Mouse (Mus musculus) MEL (cell line): ENCODE data around the gene Pik3c2b. TPM values are rescaled to one million over a fixed set of nuclear protein-coding genes. Genes with fewer than 3 reads are reported as not detected.

Experiments used
- DNase-seq: peaks from one replicate; pipeline ENCODE4 v3.0.0; 2011; ENCODE audit warnings: low read depth, low spot score
- H3K27ac ChIP-seq: 2 replicates; pipeline ENCODE4 v1.5.1; 2012; ENCODE audit warnings: low read depth, mild to moderate bottlenecking, control low read depth, low read length, moderate library complexity; ENCODE audit not compliant: control insufficient read depth
- H3K27me3 ChIP-seq, 2 experiments: fragments of 150-350 bp in 1 of 2; sonication (generic) in 1 of 2; 2 replicates each; pipeline ENCODE4 v1.6.1; 2012; ENCODE audit warnings: low read length in 2 of 2, mild to moderate bottlenecking in 2 of 2, improper control_type of control experiment in 1 of 2, moderate library complexity in 1 of 2; ENCODE audit not compliant: insufficient read depth in 2 of 2, control insufficient read depth in 1 of 2
- H3K36me3 ChIP-seq, 2 experiments: 2 replicates each; pipeline ENCODE4 v1.6.1; 2012 to 2014; ENCODE audit warnings: low read length in 2 of 2, improper control_type of control experiment in 1 of 2, inconsistent platforms in 1 of 2, mild to moderate bottlenecking in 1 of 2; ENCODE audit not compliant: insufficient read depth in 2 of 2, control insufficient read depth in 1 of 2
- H3K4me1 ChIP-seq, 2 experiments: fragments of 150-350 bp in 1 of 2; sonication (generic) in 1 of 2; 2 replicates each; pipeline ENCODE4 v1.6.1; 2012; ENCODE audit warnings: low read length in 2 of 2, improper control_type of control experiment in 1 of 2, mild to moderate bottlenecking in 1 of 2; ENCODE audit not compliant: insufficient read depth in 2 of 2, control insufficient read depth in 1 of 2
- H3K4me3 ChIP-seq, 2 experiments: fragments of 150-350 bp in 1 of 2; sonication (generic) in 1 of 2; 2 replicates each; pipeline ENCODE4 v1.5.1; 2012; ENCODE audit warnings: low read depth in 2 of 2, low read length in 2 of 2, mild to moderate bottlenecking in 2 of 2, moderate library complexity in 2 of 2, control low read depth in 1 of 2, improper control_type of control experiment in 1 of 2; ENCODE audit not compliant: control insufficient read depth in 1 of 2, insufficient read depth in 1 of 2
- H3K79me2 ChIP-seq: 2 replicates; pipeline ENCODE4 v1.6.1; 2012; ENCODE audit warnings: mild to moderate bottlenecking, low read length, moderate library complexity; ENCODE audit not compliant: control insufficient read depth, poor library complexity, insufficient read depth
- H3K9ac ChIP-seq: 2 replicates; pipeline ENCODE4 v1.6.1; 2012; ENCODE audit warnings: low read depth, mild to moderate bottlenecking, control low read depth, low read length, moderate library complexity; ENCODE audit not compliant: control insufficient read depth, poor library complexity, severe bottlenecking
- H3K9me3 ChIP-seq: fragments of 150-350 bp; sonication (generic); replicated peaks from 2 replicates; pipeline ENCODE4 v1.6.1; 2012; ENCODE audit warnings: mild to moderate bottlenecking, low read length, improper control_type of control experiment, moderate library complexity; ENCODE audit not compliant: insufficient read depth
- BHLHE40 ChIP-seq: IDR thresholded peaks from 2 replicates; pipeline ENCODE4 v1.6.1; 2012; ENCODE audit warnings: low read depth, mild to moderate bottlenecking, inconsistent platforms, low read length, improper control_type of control experiment, borderline replicate concordance
- CHD1 ChIP-seq: IDR thresholded peaks from 2 replicates; pipeline ENCODE4 v1.6.1; 2012; ENCODE audit warnings: low read depth, mild to moderate bottlenecking, inconsistent platforms, low read length, improper control_type of control experiment
- CTCF ChIP-seq, 3 experiments: IDR thresholded peaks in 2 of 3; conservative IDR thresholded peaks in 1 of 3; 2 replicates each; pipeline ENCODE4 v1.5.1; 2011 to 2012; ENCODE audit warnings: low read length in 3 of 3, low read depth in 2 of 3, mild to moderate bottlenecking in 2 of 3, improper control_type of control experiment in 1 of 3, inconsistent platforms in 1 of 3, mixed read lengths in 1 of 3, moderate library complexity in 1 of 3; ENCODE audit not compliant: control insufficient read depth in 1 of 3, insufficient read depth in 1 of 3, poor library complexity in 1 of 3, severe bottlenecking in 1 of 3
- ELF1 ChIP-seq: IDR thresholded peaks from 2 replicates; pipeline ENCODE4 v1.6.1; 2014; ENCODE audit warnings: low read depth, mild to moderate bottlenecking, inconsistent platforms, low read length, improper control_type of control experiment, moderate library complexity
- EP300 ChIP-seq, 2 experiments: IDR thresholded peaks; 2 replicates each; pipeline ENCODE4 v1.6.1; 2011; ENCODE audit warnings: improper control_type of control experiment in 2 of 2, low read length in 2 of 2, low read depth in 1 of 2, mild to moderate bottlenecking in 1 of 2
- GABPA ChIP-seq: IDR thresholded peaks from 2 replicates; pipeline ENCODE4 v1.6.1; 2012; ENCODE audit warnings: low read depth, mild to moderate bottlenecking, inconsistent platforms, low read length, improper control_type of control experiment, moderate library complexity
- GATA1 ChIP-seq: IDR thresholded peaks from 2 replicates; pipeline ENCODE4 v1.6.1; 2011; ENCODE audit warnings: low read depth, low read length, improper control_type of control experiment
- HCFC1 ChIP-seq: IDR thresholded peaks from 2 replicates; pipeline ENCODE4 v1.6.1; 2012; ENCODE audit warnings: low read depth, mild to moderate bottlenecking, inconsistent platforms, low read length, improper control_type of control experiment, moderate library complexity
- JUND ChIP-seq: IDR thresholded peaks from 2 replicates; pipeline ENCODE4 v1.6.1; 2011; ENCODE audit warnings: low read depth, mild to moderate bottlenecking, improper control_type of control experiment, low read length
- MAFK ChIP-seq: IDR thresholded peaks from 2 replicates; pipeline ENCODE4 v1.6.1; 2011; ENCODE audit warnings: low read depth, mild to moderate bottlenecking, low read length, improper control_type of control experiment, borderline replicate concordance
- MEF2A ChIP-seq: IDR thresholded peaks from 2 replicates; pipeline ENCODE4 v1.6.1; 2014; ENCODE audit warnings: low read depth, mild to moderate bottlenecking, inconsistent platforms, low read length, improper control_type of control experiment; ENCODE audit not compliant: poor library complexity, insufficient replicate concordance, severe bottlenecking; ENCODE audit errors: extremely low read depth
- MYB ChIP-seq: IDR thresholded peaks from 2 replicates; pipeline ENCODE4 v1.6.1; 2011; ENCODE audit warnings: mild to moderate bottlenecking, low read depth, low read length, improper control_type of control experiment
- MYC ChIP-seq: IDR thresholded peaks from 2 replicates; pipeline ENCODE4 v1.6.1; 2011; ENCODE audit warnings: low read depth, mild to moderate bottlenecking, low read length, improper control_type of control experiment, moderate library complexity
- NELFE ChIP-seq: IDR thresholded peaks from 2 replicates; pipeline ENCODE4 v1.6.1; 2011; ENCODE audit warnings: low read depth, low read length, improper control_type of control experiment
- NRF1 ChIP-seq: IDR thresholded peaks from 2 replicates; pipeline ENCODE4 v1.6.1; 2014; ENCODE audit warnings: low read depth, mild to moderate bottlenecking, inconsistent platforms, low read length, improper control_type of control experiment, moderate library complexity; ENCODE audit not compliant: poor library complexity, insufficient read depth, severe bottlenecking
- POLR2A ChIP-seq, 2 experiments: IDR thresholded peaks; 2 replicates each; pipeline ENCODE4 v1.6.1; 2011 to 2012; ENCODE audit warnings: low read length in 2 of 2, mild to moderate bottlenecking in 2 of 2, control low read depth in 1 of 2, improper control_type of control experiment in 1 of 2, low read depth in 1 of 2, moderate library complexity in 1 of 2; ENCODE audit not compliant: control insufficient read depth in 1 of 2, insufficient read depth in 1 of 2, poor library complexity in 1 of 2
- POLR2AphosphoS2 ChIP-seq: IDR thresholded peaks from 2 replicates; pipeline ENCODE4 v1.6.1; 2011; ENCODE audit warnings: low read length, improper control_type of control experiment
- POLR2AphosphoS5 ChIP-seq: IDR thresholded peaks from 2 replicates; pipeline ENCODE4 v1.6.1; 2012; ENCODE audit warnings: low read depth, borderline replicate concordance, mild to moderate bottlenecking, inconsistent platforms, low read length, moderate library complexity, mixed read lengths
- RCOR1 ChIP-seq: IDR thresholded peaks from 2 replicates; pipeline ENCODE4 v1.6.1; 2012; ENCODE audit warnings: low read depth, mild to moderate bottlenecking, inconsistent platforms, low read length, improper control_type of control experiment
- SIN3A ChIP-seq: IDR thresholded peaks from 2 replicates; pipeline ENCODE4 v1.6.1; 2012; ENCODE audit warnings: low read length, improper control_type of control experiment, inconsistent platforms
- SMC3 ChIP-seq: IDR thresholded peaks from 2 replicates; pipeline ENCODE4 v1.6.1; 2011; ENCODE audit warnings: low read depth, low read length, improper control_type of control experiment
- TAL1 ChIP-seq: IDR thresholded peaks from 2 replicates; pipeline ENCODE4 v1.6.1; 2012; ENCODE audit warnings: mild to moderate bottlenecking, inconsistent platforms, low read length, moderate library complexity, mixed read lengths
- TBP ChIP-seq: IDR thresholded peaks from 2 replicates; pipeline ENCODE4 v1.8.0; 2011; ENCODE audit warnings: low read depth, low read length, improper control_type of control experiment
- TCF12 ChIP-seq: IDR thresholded peaks from 2 replicates; pipeline ENCODE4 v1.6.1; 2014; ENCODE audit warnings: low read depth, mild to moderate bottlenecking, inconsistent platforms, low read length, improper control_type of control experiment, moderate library complexity
- UBTF ChIP-seq: IDR thresholded peaks from 2 replicates; pipeline ENCODE4 v1.6.1; 2012; ENCODE audit warnings: low read depth, mild to moderate bottlenecking, inconsistent platforms, low read length, improper control_type of control experiment, moderate library complexity, borderline replicate concordance; ENCODE audit not compliant: insufficient read depth
- USF1 ChIP-seq: IDR thresholded peaks from 2 replicates; pipeline ENCODE4 v1.6.1; 2014; ENCODE audit warnings: low read depth, mild to moderate bottlenecking, inconsistent platforms, low read length, improper control_type of control experiment, moderate library complexity
- ZKSCAN1 ChIP-seq: IDR thresholded peaks from 2 replicates; pipeline ENCODE4 v1.6.1; 2012; ENCODE audit warnings: low read depth, mild to moderate bottlenecking, inconsistent platforms, low read length, improper control_type of control experiment, moderate library complexity
- ZMIZ1 ChIP-seq: IDR thresholded peaks from 2 replicates; pipeline ENCODE4 v1.6.1; 2012; ENCODE audit warnings: low read depth, mild to moderate bottlenecking, inconsistent platforms, low read length, improper control_type of control experiment, moderate library complexity
- ZNF384 ChIP-seq: IDR thresholded peaks from 2 replicates; pipeline ENCODE4 v1.6.1; 2012; ENCODE audit warnings: low read depth, mild to moderate bottlenecking, inconsistent platforms, low read length, improper control_type of control experiment
- polyA plus RNA-seq, 2 experiments: library from polyadenylated mRNA; stranded (reverse) in 1 of 2; unstranded in 1 of 2; fragments of >175 nt in 1 of 2; fragments of >200 nt in 1 of 2; gene quantifications; 2 replicates each; pipeline versions ENCODE4 v1.2.1 to v1.2.4; 2012; ENCODE audit warnings: low replicate concordance in 2 of 2, low read depth in 1 of 2; ENCODE audit not compliant: insufficient read length in 2 of 2, insufficient read depth in 1 of 2, missing spikeins in 1 of 2
- total RNA-seq: library from RNA; depleted of rRNA; stranded (reverse); fragments of 300-350 nt; gene quantifications from 2 replicates; pipeline ENCODE4 v1.2.3, GENCODE M21; 2012

Pik3c2b gene
- total and polyA plus RNA-seq, 3 experiments, result 2.9 to 3.2 TPM; not detected in 1

DNA sequence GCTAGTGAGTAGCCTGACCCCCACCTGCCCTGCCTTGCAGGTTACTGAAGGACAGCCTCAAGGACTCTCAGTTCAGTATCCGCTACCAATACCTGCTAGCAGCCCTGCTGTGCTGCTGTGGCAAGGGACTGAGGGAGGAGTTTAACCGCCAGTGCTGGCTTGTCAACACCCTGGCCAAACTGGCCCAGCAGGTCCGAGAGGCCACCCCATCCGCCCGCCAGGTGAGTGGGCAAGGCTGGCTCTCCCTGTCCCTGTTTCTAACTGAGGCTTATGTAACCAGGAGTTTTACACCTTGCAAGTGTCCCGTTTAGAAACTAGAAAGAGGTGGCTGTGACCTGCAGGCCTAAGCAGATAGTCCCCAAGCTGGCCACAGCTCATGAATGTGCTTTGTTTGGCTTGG is 45.2 kb downstream of the Pik3c2b start:
- Histone ChIP-seq H3K27ac (no peak overlapping the region), H3K9me3 (no peaks in the 10 kb centered on the region), H3K79me2 (no peaks in the 10 kb centered on the region), H3K36me3 (no peaks in the 10 kb centered on the region), H3K27me3 (no peaks in the 10 kb centered on the region), H3K4me1 (no peaks in the 10 kb centered on the region), H3K9ac (no peak overlapping the region), H3K4me3 (no peak overlapping the region)
- TF ChIP-seq CTCF (IDR thresholded peaks at IDR 0.05 in 2 of 3, conservative IDR thresholded peaks at IDR 0.05 in 1 of 3; ENCODE audit: control insufficient read depth in 1 of 3, insufficient read depth in 1 of 3, low read depth in 2 of 3, low read length in 3 of 3, poor library complexity in 1 of 3, severe bottlenecking in 1 of 3), result no peak
- no peak for TF ChIP-seq ELF1
- no peak for TF ChIP-seq TAL1
- TF ChIP-seq TBP, result no peak
- TF ChIP-seq CHD1, result no peak
- TF ChIP-seq JUND, result no peak
- no peak for TF ChIP-seq POLR2AphosphoS5
- no peak for TF ChIP-seq BHLHE40
- TF ChIP-seq GATA1, result no peak
- no peak for TF ChIP-seq MYB
- TF ChIP-seq MAFK, result no peak
- no peak for TF ChIP-seq POLR2AphosphoS2
- TF ChIP-seq EP300 (IDR thresholded peaks at IDR 0.05; ENCODE audit: low read depth in 1 of 2, low read length in 2 of 2), result no peak
- no peak for TF ChIP-seq USF1
- TF ChIP-seq NRF1, result no peak
- no peak for TF ChIP-seq SMC3
- DNase-seq, result no peak

DNA sequence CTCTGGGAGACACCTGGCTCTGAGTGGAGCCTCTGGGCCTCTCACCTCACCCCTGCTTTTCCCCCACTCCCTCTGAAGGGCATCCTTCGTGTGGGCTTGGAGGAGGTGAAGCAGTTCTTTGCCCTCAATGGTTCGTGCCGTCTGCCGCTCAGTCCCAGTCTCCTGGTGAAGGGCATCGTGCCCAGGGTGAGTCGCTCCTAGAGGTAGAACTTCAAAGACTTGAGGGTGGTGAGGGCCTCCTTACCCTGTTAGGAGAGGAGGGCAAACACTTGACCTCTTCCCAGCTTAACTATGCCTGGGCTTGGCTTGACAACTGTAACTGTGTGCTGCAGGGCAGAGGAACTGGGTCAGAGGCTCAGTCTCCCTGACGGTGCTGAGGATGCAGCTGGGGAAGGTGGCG is 46.0 kb downstream of the Pik3c2b start:
- H3K36me3 ChIP-seq, result no peaks in the 10 kb centered on the region
- no peak for TF ChIP-seq HCFC1
- TF ChIP-seq EP300 (IDR thresholded peaks at IDR 0.05; ENCODE audit: low read depth in 1 of 2, low read length in 2 of 2), result no peak
- no peak for TF ChIP-seq TCF12
- TF ChIP-seq ZNF384, result no peak
- TF ChIP-seq POLR2A (IDR thresholded peaks at IDR 0.05; ENCODE audit: control insufficient read depth in 1 of 2, insufficient read depth in 1 of 2, low read depth in 1 of 2, low read length in 2 of 2, poor library complexity in 1 of 2), result no peak
- no peak for TF ChIP-seq UBTF
- no peak for TF ChIP-seq ZMIZ1
- TF ChIP-seq MAFK, result no peak
- no peak for TF ChIP-seq NRF1
- TF ChIP-seq NELFE, result no peak
- TF ChIP-seq GABPA, result no peak
- TF ChIP-seq MEF2A, result no peak
- TF ChIP-seq TAL1, result no peak
- TF ChIP-seq POLR2AphosphoS2, result no peak
- TF ChIP-seq RCOR1, result no peak
- TF ChIP-seq GATA1, result no peak
- no peak for TF ChIP-seq MYC
- no peak for TF ChIP-seq USF1
- no peak for TF ChIP-seq ZKSCAN1
- TF ChIP-seq SIN3A, result no peak
- TF ChIP-seq, all 39 proteins: peak for 0
- Histone ChIP-seq H3K4me3 (no peak overlapping the region), H3K27ac (no peak overlapping the region), H3K9me3 (no peaks in the 10 kb centered on the region), H3K9ac (no peak overlapping the region), H3K27me3 (no peaks in the 10 kb centered on the region), H3K79me2 (no peaks in the 10 kb centered on the region), H3K4me1 (no peaks in the 10 kb centered on the region)
- DNase-seq, result no peak
